Mouse (Mus musculus): ENCODE results near the gene Gm10563.
"Not testable (repeated sequence)": the region's sequence is repeated elsewhere in the genome, so short reads cannot be mapped to it uniquely, and the experiment has no call there.

Gm10563 gene

GRCm38 (mm10) chr4:155645308-155645707, at the start of gene Gm10563:
Gene Gm10563, minus strand, starts transcription at chr4:155645408.
- DNase-seq = not testable (repeated sequence)

DNA sequence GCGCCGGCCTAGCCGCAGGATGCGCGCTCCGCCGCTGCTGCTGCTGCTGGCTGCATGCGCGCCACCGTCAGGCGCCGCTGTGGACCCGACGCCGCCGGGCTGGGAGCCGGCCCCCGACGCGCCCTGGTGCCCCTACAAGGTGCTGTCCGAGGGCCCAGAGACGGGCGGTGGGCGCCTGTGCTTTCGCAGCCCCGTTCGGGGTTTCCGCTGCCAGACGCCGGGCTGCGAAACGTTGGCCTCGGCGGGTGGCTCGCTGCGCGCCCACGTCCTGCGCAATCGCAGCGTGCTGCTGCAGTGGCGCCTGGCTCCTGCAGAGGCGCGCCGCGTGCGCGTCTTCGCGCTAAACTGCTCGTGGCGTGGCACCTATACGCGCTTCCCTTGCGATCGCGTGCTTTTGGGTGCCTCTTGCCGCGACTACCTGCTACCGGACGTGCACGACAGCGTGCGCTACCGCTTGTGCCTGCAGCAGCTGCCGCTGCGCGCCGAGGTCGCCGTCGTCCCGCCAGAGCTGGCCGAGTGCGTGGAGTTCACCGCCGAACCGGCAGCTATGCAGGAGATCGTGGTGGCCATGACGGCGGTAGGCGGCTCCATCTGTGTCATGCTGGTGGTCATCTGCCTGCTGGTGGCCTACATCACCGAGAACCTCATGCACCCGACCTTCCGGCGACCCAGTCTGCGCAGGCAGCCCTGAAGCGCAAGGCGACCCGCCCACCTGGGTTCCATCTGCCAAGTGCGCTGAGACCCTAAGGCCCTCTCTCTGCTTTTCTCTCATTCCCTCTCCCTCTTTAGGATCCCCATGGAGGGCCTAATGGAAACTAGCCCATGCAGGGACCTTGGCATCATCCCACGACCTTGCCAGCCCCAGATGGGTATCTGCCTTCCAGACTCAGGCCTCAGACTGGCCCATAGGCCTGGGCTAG, 49.5 kb upstream of the Gm10563 start:
- peak; percentile 33 for DNase-seq

DNA sequence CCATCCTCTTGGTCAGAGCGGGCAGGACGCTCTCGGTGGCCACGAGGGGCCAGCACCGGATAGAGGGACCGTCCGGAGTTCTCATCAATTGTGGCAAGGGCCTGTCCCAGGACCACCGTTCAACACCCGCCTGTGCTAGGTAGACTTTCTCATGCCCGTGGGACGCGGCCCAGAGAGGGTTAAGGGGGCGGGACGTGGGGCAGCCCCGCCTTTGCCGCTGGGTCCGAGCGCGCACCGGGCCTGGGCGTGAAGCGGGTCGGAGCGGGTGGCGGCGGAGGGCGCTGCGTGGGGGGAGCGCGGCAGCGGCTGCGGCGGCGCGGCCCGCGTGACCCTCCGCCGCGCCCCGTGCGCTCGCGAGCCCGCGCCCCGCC, 48.9 kb upstream of the Gm10563 start, which contains the start of gene Fndc10:
Gene Fndc10, plus strand, starts transcription at position 232 of the 371 bp plus-strand sequence.
- peak; percentile 36 for DNase-seq

- DNase-seq = no peak
Measured at GRCm38 (mm10) chr4:155692421-155692820, 47.2 kb upstream of the Gm10563 start.

- no peak for DNase-seq
Measured at GRCm38 (mm10) chr4:155690571-155691375, 45.6 kb upstream of the Gm10563 start.

DNA sequence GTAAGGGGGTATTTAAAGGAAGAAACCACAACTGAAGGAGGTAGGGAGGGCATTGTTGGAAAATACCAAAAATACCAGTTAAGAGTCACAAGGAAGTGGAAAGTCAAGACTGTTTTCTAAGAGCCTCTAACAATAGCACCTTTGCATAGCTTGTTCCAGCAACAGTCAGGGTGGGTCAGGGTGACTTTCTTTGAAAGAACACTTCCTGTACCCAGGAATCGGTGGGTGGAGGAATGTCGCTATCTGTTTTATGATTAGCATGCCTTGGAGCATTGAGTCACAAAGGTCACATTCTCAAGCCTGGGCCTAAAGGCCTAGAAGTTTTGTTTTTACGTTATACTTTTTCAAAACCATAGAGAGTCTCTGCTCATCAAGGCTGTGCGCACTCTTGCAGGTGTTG, 42.6 kb upstream of the Gm10563 start:
- not testable (repeated sequence) for DNase-seq

GRCm38 (mm10) chr4:155683670-155684277, 38.6 kb upstream of the Gm10563 start:
- not testable (repeated sequence) for DNase-seq

DNA sequence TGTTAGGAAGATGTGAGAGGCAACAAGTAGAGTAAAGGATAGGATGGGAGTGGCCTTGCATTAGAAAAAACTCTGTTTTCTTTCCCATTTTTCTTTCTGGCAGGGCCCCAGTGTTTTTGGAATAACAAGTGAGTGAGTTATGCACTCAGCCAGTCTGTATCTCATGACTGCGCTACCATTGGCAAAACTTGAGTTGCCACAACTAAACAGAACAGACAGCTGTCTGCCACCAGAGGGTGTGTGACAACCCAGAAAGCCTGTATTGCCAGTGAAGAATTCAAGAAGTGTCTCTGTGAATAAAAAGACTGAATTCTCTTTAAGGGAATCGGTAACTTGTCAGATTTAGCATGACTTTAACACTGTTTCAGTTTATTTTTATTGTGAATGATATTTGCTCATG, 30.8 kb upstream of the Gm10563 start:
- peak; percentile 56 for DNase-seq

DNA sequence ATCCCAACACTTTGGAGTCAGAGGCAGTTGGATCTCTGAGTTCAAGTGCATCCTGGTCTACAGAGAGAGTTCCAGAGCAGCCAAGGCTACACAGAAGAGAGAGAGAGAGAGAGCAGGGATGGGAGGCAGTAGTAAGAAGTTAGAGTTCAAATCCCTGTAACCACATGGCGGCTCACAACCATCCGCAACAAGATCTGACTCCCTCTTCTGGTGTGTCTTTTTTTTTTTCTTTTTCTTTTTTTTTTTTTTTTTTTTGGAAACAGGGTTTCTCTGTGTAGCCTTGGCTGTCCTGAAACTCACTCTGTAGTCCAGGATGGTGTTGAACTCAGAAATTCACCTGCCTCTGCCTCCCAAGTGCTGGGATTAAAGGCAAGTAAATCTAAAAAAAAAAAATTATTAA, 26.9 kb upstream of the Gm10563 start:
- no peak for DNase-seq

GRCm38 (mm10) chr4:155670236-155670635, 25.0 kb upstream of the Gm10563 start:
- DNase-seq = not testable (repeated sequence)

- no peak for DNase-seq
Measured at GRCm38 (mm10) chr4:155669598-155670075, 24.4 kb upstream of the Gm10563 start.

DNA sequence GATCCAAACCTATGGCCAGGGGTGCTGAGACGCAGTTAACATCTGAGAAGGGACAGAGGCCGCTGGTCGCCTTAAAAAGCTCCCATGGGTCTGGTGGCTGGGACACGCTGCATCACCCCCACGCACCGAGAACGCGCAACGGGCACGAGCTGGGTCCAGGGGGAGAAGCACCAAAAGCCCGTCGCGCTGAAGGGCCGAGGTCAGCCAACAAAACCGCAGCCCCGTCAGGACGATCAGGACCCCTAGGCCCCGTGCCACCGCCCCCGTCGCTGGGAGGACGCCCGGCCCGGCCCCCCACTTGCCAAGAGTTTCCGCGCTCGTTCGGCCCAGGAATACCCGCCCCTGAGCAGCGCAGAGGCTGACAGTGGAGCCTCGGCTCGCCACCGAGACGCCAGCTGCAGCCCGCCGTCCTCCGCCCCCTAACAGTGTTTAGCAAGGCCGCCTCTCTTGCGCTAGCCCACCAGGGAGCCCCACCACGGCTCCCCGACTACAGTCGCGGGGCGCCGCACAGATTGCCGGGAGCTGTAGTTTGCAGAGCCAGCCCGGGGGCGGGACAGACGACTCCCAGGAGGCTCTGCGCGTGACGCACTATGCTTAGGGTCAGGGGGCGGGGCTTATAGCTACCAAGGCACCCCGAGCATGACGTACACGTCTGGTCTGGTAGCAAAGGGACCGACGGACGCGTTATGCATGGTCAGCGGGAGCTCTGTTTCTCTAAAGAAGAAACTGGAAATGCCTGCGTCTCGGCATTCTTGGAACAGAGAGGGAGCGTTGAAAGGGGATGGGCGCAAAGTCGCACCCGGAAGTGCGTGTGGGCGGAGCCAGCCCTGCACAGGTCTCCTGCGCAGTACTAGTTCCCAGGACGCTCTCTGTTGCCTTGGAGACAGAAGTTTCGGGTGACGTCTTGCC, 23.7 kb upstream of the Gm10563 start, which contains the start of gene Mib2:
Gene Mib2, minus strand, starts transcription at position 510 of the 909 bp plus-strand sequence.
- DNase-seq = peak; percentile 99

- DNase-seq = no peak
Measured at GRCm38 (mm10) chr4:155666903-155667302, 21.7 kb upstream of the Gm10563 start.

DNA sequence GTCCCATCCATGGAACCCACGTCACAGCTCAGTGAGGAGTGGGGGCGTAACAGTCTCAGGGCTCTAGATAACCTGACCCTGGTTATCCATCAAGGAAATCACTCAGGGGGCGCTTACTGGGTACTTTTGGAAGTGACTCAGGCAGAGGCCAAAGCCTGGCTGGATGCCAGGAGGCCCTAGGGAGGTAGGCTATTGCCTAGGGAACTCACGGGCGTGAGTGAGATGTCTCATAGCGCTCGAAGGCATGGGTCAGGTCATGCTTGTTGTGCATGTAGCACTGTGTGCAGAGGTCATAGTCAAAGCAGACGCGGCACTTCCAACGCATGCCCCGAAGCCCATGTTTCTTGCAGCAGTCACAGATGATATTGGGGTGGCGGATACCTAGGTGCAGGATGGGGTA, 15.4 kb upstream of the Gm10563 start:
- no peak for DNase-seq

- DNase-seq = no peak
Measured at GRCm38 (mm10) chr4:155658961-155659360, 13.8 kb upstream of the Gm10563 start.

- no peak for DNase-seq
Measured at GRCm38 (mm10) chr4:155656214-155656751, 11.1 kb upstream of the Gm10563 start.

DNA sequence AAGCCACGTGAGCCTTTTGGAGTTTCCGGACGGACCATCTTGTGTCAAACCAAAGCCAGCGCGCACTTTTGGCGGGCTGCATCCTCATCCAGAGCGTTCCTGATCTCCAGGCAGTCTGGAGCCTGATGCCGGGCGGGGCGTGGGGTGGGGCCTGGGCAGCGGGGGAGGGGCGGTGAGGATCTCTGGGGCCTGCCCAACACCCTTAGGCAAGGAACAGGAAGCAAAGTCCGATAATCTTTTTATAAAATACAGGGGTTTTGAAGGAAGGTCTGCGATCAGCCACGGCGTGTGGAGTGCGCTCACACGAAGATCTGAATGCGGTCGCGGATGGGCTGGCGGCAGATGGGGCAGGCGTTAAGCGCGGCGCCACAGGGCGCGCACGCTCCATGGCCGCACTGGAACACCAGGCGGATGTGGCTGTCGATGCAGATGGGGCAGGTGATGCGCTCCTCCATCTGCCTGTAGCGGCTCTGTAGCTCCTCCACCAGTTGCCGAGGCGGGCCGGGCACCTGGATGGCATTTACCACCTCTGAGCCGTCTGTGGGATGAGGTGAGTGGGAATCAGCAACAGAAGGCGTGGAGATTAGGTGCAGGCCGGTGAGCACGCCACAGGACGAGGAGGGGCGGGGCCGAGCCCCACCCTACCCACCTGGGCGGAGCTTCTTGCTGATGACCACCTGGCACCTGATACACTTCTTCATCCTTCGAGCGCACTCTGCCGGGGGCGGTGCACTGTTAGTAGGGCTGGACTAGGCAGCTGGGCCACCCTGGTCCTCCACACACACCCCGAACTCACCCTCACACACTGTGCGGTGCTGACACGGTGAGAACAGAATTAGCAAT, 9.5 kb upstream of the Gm10563 start:
- peak; percentile 26 for DNase-seq

DNA sequence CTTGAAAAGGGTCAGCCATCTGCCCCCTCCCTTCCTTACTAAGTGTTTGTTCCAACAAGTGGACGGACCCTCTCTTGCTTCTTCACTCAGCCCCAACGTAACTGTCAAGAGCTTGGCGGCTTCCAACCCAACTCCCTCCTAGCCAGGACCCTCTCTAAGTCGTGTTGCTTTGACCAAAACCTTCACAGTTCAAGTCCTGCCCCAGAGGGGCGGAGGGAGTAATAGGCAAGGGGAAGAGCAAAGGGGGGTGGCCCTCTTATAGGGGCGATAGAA, 8.9 kb upstream of the Gm10563 start:
- DNase-seq = no peak

- DNase-seq = peak; percentile 31
Measured at GRCm38 (mm10) chr4:155653451-155654182, 8.4 kb upstream of the Gm10563 start.

GRCm38 (mm10) chr4:155653086-155653450, 7.9 kb upstream of the Gm10563 start, which contains the start of gene Mmp23:
Gene Mmp23, minus strand, starts transcription at chr4:155653384.
- DNase-seq = no peak

Measured in kidney, adult 9 months (tissue).